Mouse (Mus musculus) layer of hippocampus, adult 9-10 months (tissue): ENCODE results near the gene Rundc3a.

ENCODE experiments used
- DNase-seq: peaks from one replicate; pipeline ENCODE4 v3.0.0; 2022; ENCODE audit warnings: low spot score

Gene Rundc3a

GRCm38 (mm10) chr11:102434406-102434805 is 41.2 kb downstream of the Rundc3a start:
- peak; percentile 90 for DNase-seq

GRCm38 (mm10) chr11:102434816-102435705 is 41.9 kb downstream of the Rundc3a start:
- no peak for DNase-seq

DNA sequence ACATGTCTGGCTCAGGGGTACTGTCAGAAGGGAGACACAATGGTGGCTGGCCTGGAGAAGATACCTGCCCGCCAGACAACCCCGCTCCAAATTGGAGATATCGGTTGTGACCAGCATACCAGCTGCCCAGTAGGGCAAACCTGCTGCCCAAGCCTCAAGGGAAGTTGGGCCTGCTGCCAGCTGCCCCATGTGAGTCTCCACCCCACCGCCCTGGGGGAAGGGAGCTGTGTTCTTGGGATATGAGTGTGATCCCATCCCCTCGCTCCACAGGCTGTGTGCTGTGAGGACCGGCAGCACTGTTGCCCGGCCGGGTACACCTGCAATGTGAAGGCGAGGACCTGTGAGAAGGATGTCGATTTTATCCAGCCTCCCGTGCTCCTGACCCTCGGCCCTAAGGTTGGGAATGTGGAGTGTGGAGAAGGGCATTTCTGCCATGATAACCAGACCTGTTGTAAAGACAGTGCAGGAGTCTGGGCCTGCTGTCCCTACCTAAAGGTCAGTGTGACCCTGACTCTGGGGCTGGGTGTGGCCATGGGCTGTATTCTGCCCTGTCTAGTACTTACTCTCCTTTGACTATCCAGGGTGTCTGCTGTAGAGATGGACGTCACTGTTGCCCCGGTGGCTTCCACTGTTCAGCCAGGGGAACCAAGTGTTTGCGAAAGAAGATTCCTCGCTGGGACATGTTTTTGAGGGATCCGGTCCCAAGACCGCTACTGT is 42.7 kb downstream of the Rundc3a start:
- DNase-seq = no peak

DNA sequence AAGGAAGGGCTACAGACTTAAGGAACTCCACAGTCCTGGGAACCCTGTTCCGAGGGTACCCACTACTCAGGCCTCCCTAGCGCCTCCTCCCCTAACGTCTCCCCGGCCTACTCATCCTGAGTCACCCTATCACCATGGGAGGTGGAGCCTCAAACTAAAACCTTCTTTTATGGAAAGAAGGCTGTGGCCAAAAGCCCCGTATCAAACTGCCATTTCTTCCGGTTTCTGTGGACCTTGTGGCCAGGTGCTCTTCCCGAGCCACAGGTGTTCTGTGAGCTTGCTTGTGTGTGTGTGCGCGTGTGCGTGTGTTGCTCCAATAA is 43.2 kb downstream of the Rundc3a start:
- DNase-seq = no peak

DNA sequence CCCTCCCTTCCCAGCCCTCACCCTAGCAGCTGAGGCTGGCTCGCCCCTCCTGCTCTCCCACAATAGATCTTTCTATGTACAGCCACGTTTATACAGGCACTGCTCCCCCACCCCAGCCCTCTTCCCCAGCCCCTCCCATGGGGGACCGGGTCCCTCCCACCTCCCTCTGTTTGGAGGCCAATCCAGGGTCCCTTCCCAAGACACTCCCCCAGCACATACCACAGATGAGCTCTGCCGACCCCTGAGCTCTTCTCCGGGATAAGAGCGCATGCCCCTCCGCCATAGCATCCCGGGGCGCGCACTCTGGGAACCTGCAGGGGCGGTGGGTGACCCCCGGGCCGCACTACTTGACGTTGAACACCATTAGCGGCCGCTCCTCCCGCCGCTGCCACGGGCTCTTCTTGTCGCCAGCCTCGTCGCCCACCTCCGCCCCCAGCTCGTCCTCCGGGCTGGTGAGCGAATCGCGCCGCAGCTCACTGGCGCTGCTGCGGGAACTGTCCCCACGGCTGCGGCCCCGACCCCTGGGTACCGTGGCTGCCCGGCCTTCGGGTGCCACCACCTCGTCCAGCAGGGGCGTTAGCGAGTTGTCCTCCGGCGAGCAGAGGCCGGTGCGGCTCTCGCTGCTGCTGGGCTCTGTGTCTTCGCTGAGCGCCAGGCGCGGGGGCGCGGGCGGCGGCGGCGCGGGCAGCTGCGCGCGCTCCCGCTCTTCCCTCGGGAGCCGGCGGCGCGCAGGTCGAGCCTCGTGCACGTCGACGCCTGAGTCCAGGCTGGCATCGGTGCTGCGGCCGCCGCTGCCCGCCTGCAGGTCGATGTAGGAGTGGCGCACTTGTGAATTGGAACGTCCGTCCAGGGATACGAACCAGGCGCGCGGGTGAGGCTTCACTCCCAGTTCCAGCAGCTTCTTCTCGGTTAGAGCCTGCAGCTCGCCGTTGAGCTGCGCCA is 44.2 kb downstream of the Rundc3a start:
- no peak for DNase-seq

- DNase-seq = no peak
These were observed 45.2 kb downstream of the Rundc3a start for GRCm38 (mm10) chr11:102438212-102439092.

GRCm38 (mm10) chr11:102439093-102440082 is 46.2 kb downstream of the Rundc3a start:
- no peak for DNase-seq

DNA sequence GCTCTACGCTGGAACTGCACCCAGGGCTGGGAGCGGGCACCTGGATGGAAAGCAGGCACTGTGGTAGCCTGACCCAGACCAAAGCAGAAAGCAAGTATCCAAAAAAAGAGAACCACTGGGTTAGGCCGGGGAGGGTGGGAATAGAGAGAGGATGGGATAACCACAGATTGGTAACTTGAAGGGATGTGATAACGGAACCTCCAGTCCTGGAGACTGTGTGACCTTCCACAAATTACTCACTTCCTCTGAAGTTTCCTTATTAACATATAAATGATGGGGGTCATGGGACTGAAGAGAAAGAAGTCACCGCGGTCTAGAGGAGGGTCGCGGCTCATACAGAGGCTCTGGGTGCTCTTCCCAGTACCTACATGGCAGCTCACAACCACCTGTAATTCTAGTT is 47.1 kb downstream of the Rundc3a start:
- DNase-seq = no peak

DNA sequence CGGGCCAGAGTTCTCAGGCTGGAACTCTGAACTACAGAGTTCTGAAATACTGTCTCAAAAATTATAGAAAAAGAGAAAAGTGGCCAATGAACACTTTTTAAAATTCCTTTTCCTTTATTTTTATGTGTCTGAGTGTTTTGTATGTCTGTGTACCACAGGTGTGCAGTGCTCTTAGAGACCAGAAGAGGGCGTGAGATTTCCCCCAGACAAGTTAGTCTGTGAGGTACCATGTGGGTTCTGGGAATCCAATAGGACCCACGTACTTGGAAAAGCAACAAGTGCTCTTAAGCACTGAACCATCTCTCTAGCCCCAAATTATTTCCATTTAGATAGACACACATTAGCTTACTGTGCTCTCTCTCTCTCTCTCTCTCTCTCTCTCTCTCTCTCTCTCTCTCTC is 48.2 kb downstream of the Rundc3a start:
- no peak for DNase-seq

GRCm38 (mm10) chr11:102442089-102442488 is 48.9 kb downstream of the Rundc3a start:
- DNase-seq = no peak

DNA sequence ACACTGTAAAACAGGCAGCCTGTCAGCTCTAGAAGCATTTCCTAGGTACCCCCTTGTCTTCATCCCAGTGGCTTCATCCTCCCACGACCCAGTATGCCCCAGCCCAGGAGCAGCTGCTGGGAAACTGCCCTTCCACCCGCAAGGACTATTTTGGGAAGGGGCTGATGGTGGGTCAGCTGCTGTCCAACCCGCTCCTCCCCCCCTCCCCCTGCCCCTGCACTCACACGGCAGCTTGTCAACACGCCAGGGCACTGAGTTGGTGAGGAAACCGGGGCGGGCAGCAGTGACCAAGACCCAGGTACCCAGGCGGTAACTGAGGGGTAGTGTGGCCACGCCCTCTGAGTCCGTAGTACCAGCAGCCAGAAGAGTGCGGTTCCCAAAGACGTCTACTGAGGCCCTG is 50.5 kb downstream of the Rundc3a start:
- DNase-seq = no peak

GRCm38 (mm10) chr11:102444321-102444720 is 51.1 kb downstream of the Rundc3a start:
- DNase-seq = no peak

DNA sequence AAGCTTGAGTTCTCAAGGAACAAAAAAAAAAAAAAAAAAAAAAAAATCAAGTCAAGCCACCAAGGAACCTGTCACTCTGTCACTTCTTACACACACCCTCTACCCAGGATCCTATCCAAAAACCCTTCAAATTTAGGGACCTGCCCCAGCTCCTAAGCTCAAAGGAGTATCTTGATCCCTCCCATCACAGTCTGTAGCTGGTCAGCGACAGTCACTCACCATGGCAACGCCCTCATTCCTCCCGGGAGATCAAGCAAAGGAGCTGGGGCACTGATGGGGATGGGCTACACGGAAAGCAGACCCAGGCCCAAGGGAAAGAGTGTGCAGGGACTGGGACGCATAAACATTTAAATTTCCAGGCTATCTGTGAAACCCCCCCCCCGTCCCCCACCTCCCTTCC is 51.6 kb downstream of the Rundc3a start:
- DNase-seq = no peak

- no peak for DNase-seq
These were observed 52.2 kb downstream of the Rundc3a start for GRCm38 (mm10) chr11:102445264-102445890.

DNA sequence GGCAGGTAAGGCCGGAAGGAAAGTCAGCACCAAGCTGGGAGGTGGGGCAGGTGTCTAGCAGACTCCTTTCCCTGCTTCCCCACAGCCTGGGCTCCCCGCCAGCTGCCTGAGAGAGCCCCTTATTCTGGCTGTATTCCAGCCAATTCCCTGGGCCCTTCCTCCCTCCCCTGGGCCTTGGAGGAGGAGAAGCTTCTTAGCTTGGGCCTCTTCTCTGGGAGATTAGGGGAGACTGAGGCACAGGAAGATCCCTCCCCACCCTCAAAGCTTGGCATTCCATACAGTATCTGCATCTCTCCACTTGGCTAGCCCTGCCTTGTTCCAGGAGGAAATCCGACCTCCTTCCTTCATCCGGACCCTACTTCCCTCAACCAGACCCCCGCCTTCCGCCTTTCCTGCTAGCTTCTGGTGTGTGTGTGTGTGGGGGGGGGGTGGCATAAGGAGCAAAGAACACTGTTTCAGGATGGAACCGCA is 52.7 kb downstream of the Rundc3a start:
- DNase-seq = no peak

DNA sequence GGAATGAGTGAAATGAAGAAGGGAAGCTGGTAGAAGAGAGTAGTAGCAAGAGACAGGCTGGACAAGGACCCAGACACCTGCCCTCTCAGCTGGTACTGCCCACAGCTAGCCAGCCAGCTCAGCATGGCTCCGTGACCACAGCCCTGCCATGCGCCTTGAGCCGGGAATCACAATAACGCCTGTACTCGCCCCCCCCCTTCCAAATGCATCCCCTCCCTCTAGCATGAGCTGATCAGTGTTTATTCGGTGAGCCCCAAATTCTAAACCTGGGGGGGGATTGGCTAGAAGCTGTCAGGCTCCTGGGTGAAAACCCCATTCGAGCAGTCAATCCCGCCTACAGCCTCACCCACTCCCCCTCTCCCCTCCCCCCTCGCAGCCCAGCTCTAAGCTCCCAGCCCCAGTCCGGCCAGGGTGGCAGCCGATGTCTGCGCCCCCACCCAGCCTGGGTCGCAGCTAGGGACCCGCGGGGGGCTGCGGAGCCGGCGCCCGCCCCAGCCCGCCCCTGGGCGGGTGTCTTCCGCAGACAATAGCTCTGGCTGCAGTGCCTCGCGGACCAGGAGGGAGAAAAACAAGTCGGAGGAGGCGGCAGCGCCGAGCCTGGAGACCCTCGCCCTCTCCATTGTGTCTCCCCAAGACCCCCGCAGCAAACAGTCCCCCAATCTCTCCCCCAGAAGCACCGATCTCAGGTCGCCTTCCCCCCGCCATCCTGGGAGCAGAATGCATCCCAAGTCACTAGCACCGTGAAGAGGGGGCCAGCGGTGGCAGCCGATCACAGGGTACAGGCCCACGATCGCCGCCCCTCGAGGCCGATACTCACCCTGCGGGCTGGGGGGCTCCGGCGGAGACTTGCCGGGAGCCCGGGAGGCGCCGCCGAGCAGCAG is 53.6 kb downstream of the Rundc3a start:
- DNase-seq = no peak

DNA sequence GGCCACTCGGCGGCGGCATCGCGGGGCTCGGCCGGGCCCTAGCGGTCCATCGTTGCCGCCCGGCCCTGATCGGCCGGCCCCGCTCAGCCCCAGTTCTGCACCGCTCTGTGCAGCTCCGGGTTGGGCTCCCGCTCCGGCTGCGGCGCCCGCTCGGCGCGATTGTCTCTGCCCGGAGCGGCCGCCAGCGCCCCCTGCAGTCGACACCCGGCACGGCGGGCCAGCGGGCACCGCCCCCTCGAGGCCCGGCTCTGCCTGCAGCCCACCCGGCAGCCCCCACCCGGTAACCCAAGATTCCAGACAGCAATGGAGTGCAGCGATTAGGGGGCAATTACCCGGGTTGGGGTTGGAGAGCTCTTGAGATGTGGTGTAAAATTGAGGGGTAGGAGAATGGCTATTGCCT is 54.3 kb downstream of the Rundc3a start, which contains the start of gene Fam171a2:
Fam171a2 (minus strand) TSS at position 186 of the 400 bp plus-strand sequence.
- no peak for DNase-seq

- DNase-seq = no peak
These were observed 55.1 kb downstream of the Rundc3a start for GRCm38 (mm10) chr11:102448327-102448726.
